Mouse (Mus musculus) ovary, postnatal 36 days (tissue): Measurements from ENCODE around the gene Ankrd7.
"Not testable (repeated sequence)": the region's sequence is repeated elsewhere in the genome, so short reads cannot be mapped to it uniquely, and the experiment has no call there.

ENCODE experiments used
- DNase-seq: peaks from one replicate; pipeline ENCODE4 v3.0.0; 2022; ENCODE audit warnings: low spot score, mixed read lengths

Gene Ankrd7

DNA sequence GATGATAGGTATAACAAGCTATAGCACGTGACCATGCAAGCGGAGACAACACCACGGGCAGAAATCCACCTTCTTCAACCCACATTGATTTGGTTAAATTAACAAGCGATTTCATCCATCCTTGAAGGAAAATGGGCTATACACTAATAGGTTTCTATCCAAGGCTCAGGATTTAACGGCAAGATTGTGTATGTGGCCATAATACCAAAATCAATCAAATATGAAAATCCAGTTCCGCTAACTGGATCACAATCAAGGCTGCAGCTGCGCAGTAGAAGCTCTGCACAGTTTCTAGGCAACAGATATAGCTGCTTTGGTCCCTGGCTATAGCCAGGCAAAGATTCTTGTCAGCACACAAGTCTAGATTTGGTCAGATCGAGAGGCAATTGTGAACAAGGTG, at the start of gene Ankrd7:
TSS of gene Ankrd7 (plus strand) at position 301 of the 400 bp plus-strand sequence.
- DNase-seq, result no peak

DNA sequence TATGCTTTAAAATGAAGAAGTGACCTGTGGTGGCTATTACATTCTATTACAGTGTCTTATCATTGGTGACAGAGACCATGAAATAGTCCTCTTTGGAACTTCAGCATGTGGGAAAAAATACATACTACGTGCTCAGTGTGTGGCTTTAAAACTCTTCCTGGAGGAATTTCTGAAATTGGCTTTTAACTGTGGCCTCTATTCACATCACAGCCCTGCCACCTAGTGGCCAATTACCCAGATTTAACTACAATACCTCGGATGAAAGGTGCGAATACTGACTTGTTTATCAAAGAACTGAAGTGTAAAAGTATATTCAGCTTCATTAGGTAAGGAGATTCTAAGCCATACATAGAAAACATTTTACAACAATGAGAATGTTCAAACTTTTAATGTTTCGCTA, 46.8 kb upstream of the Ankrd7 start:
- peak; percentile 20 for DNase-seq

- DNase-seq, result no peak
Measured at GRCm38 (mm10) chr6:18820246-18820645, 45.9 kb upstream of the Ankrd7 start.

- no peak for DNase-seq
Measured at GRCm38 (mm10) chr6:18822812-18823211, 43.3 kb upstream of the Ankrd7 start.

DNA sequence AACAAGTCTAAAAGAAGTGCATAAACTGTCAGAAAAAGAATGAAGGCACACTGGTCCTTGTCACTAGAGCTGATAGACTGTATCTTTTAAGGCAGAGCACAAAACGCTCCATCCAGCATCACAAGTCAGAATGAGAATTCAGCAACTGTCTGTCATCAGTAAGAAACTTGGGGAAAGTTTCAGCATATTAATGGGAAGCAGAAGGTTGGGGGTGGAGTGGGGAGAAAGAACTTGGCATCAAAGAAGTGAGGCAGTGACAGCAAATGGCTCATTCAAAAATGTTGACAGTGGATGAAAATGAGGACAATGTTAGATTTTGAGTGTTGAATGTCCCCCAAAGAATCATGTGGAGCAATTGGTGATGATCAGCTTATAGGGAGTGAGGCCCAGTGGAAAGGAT, 33.2 kb upstream of the Ankrd7 start:
- no peak for DNase-seq

GRCm38 (mm10) chr6:18844529-18844928, 21.6 kb upstream of the Ankrd7 start:
- DNase-seq, result not testable (repeated sequence)

DNA sequence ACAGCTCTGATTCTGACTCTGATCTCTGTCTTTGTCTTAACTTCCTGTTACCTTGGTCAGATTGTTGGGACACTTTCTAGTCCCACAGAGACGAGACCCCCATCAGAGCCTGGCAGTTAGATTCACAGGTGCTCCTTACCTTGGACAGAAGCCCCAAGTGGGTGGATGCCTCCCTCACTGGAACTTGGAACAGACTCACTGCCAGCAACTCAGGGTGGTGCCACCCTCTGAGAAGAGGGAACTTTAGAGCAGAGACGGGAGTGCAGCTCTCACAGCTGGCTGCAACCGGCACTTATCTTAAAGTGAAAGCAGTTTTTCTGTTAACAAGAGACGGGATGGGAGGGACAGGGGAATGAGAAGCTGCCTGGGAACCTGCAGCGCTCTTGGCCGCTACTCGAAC, 20.5 kb upstream of the Ankrd7 start:
- not testable (repeated sequence) for DNase-seq

GRCm38 (mm10) chr6:18848051-18848701, 17.9 kb upstream of the Ankrd7 start, which contains the start of gene Lsm8:
Gene Lsm8, plus strand, starts transcription at chr6:18848579.
- DNase-seq, result peak; percentile 97

- no peak for DNase-seq
Measured at GRCm38 (mm10) chr6:18848702-18849061, 17.4 kb upstream of the Ankrd7 start.

GRCm38 (mm10) chr6:18855323-18855722, 10.8 kb upstream of the Ankrd7 start:
- no peak for DNase-seq

DNA sequence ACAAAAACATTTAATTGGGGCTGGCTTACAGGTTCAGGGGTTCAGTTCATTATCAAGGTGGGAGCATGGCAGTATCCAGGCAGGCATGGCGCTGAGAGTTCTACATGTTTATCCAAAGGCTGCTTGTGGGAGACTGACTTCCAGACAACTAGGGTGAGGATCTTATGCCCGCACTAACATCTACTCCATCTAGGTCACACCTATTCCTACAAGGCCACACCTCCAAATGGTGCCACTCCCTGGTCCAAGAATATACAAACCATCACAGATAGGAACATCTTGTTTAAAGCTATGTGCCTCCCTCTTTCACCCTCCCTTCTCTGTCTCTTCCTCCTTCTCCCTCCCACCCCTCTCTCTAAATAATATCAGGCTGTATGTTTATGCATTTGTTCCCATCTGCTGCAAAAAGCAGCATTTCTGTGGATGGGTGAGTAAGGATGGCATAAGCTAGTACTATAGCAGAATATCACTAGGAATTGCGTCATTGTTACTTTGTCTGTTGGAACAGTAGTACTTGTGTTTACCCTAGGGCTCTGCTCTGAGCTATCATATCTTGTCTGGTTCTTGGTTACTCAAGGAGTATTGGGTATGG, 9.5 kb upstream of the Ankrd7 start:
- no peak for DNase-seq

DNA sequence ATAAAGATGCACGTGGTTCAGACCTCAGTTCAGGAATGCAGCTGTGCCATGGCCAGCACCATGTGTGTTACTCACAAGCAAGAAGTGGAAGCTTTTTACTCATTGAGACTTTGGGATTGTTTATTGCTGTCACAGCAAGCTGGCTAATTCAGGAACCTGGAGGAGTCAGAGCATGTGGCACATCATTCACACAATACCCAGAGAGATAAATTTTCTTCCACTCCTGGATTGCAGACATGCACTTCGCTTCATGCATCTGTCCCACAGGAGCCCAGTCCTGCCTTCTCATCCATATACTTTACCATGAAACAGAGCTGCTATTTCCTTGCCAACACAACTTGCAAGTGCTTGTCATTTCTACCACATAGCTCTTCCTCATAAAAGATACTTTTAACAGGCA, 22.9 kb downstream of the Ankrd7 start:
- no peak for DNase-seq

DNA sequence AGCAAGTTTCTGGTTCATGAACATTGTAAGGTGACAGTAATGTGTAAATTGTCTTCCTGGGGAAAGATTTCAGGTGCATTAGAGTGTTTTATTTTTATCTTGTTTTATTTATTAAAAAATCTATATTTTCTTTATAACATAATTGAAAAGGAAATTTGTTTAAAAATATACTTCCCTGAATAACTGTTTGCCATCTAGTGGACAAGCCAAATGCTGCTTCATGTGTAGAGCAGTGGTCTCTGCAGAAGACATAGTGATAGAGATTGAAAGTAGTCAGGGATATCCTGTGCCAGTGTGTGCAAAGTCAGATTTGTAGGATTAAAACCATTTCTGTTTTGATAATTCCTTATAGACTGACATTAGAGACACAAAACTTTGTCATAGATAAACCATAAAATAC, 28.0 kb downstream of the Ankrd7 start:
- no peak for DNase-seq

DNA sequence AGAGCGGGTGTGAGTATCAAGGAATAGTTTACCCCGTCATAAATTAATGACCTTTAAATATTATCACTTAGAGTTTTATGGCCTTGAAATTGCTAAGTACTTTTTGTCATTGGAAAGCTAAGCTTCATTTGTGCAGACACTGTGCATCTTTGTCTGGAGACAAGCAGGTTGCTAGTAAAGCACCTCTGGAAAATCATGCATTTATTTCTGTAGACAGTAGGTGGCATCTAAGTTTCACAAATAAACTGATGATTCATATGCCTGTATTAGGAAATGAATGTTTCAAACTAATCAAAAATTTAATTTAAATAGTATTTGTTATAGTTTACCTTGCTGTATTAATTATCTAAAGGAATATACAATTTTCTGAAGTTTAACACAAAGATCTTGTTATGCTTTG, 41.1 kb downstream of the Ankrd7 start:
- DNase-seq, result no peak

- DNase-seq, result no peak
Measured at GRCm38 (mm10) chr6:18913179-18913578, 47.1 kb downstream of the Ankrd7 start.

GRCm38 (mm10) chr6:18916021-18916420, 49.9 kb downstream of the Ankrd7 start:
- no peak for DNase-seq

DNA sequence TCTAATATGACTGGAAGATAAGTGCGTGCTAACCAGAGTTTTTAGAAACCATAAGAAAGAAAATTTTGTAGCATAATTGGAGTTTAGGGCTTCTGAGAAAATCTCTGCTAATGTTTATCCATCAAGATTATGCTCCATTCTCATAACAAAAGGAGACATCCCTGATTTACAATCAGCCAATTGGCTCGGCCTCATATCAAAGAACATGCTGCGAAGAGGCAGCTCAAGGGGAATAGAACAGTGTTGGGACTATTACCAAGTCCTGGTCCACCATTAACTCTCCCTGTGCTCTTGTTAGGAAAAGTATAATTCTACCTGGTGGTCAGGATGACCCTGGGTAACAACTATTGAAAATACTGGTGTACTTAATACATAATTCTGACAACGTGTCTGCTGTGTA, 50.4 kb downstream of the Ankrd7 start:
- DNase-seq, result no peak
